Mouse (Mus musculus) brain, adult 2 months (tissue): ENCODE measurements around the gene Hoxd8.

Experiments used
- DNase-seq: peaks from one replicate; pipeline ENCODE4 v3.0.0; 2011; ENCODE audit warnings: low read depth, low spot score

Gene Hoxd8

GRCm38 (mm10) chr2:74713239-74714150 is 9.1 kb downstream of the Hoxd8 start:
- no peak for DNase-seq

- no peak for DNase-seq
These were observed 9.9 kb downstream of the Hoxd8 start for GRCm38 (mm10) chr2:74714156-74714789.

- DNase-seq: no peak
These were observed 10.5 kb downstream of the Hoxd8 start for GRCm38 (mm10) chr2:74714881-74715280.

- peak; percentile 78 for DNase-seq
These were observed 11.3 kb downstream of the Hoxd8 start for GRCm38 (mm10) chr2:74715504-74716241.

- DNase-seq: no peak
These were observed 16.0 kb downstream of the Hoxd8 start for GRCm38 (mm10) chr2:74720384-74720783.

GRCm38 (mm10) chr2:74720955-74721491 is 16.6 kb downstream of the Hoxd8 start:
- no peak for DNase-seq

GRCm38 (mm10) chr2:74721882-74722281 is 17.5 kb downstream of the Hoxd8 start:
- DNase-seq: no peak

GRCm38 (mm10) chr2:74722949-74723348 is 18.5 kb downstream of the Hoxd8 start:
- no peak for DNase-seq

GRCm38 (mm10) chr2:74724244-74725015 is 20.0 kb downstream of the Hoxd8 start:
- no peak for DNase-seq

GRCm38 (mm10) chr2:74725171-74725570 is 20.8 kb downstream of the Hoxd8 start:
- DNase-seq: no peak

- DNase-seq: no peak
These were observed 22.1 kb downstream of the Hoxd8 start, which contains the start of gene Gm28230 for GRCm38 (mm10) chr2:74726551-74726950. Gene Gm28230, plus strand, starts transcription at chr2:74726728.

GRCm38 (mm10) chr2:74726973-74727639 is 22.7 kb downstream of the Hoxd8 start:
- no peak for DNase-seq

GRCm38 (mm10) chr2:74727640-74728302 is 23.4 kb downstream of the Hoxd8 start:
- DNase-seq: no peak

GRCm38 (mm10) chr2:74728303-74728680 is 23.9 kb downstream of the Hoxd8 start:
- no peak for DNase-seq

GRCm38 (mm10) chr2:74730331-74730730 is 25.9 kb downstream of the Hoxd8 start:
- no peak for DNase-seq

GRCm38 (mm10) chr2:74731055-74731454 is 26.6 kb downstream of the Hoxd8 start:
- no peak for DNase-seq

GRCm38 (mm10) chr2:74731799-74732512 is 27.5 kb downstream of the Hoxd8 start:
- no peak for DNase-seq

GRCm38 (mm10) chr2:74732513-74733316 is 28.3 kb downstream of the Hoxd8 start:
- no peak for DNase-seq

GRCm38 (mm10) chr2:74733317-74733661 is 28.9 kb downstream of the Hoxd8 start:
- DNase-seq: no peak
